Mouse (Mus musculus): ENCODE measurements around the gene Olfr883. TPM values are rescaled to one million over a fixed set of nuclear protein-coding genes. Genes with fewer than 3 reads are reported as not detected.

Olfr883 gene
- not detected in 2 replicates for polyA plus RNA-seq (2016; fragmentation: Nextera tagmentation; extraction: Ambion mirVana)

- DNase-seq (ENCODE audit: low spot score), result no peak
- Histone ChIP-seq H3K4me1 (no peaks in the 10 kb centered on the region), H3K36me3 (replicated peaks) (no peaks in the 10 kb centered on the region), H3K9me3 (no peaks in the 10 kb centered on the region), H3K4me3 (no peak within 1 kb of the TSS), H3K27ac (replicated peaks) (no peak within 1 kb of the TSS), H3K27me3 (replicated peaks; ENCODE audit: low read depth, poor library complexity, severe bottlenecking) (no peaks in the 10 kb centered on the region)
- 94% methylated on average over 1 of the region's 1 CpGs for WGBS
These were observed at the start of gene Olfr883 for GRCm38 (mm10) chr9:38025508-38025907. Gene Olfr883, plus strand, starts transcription at chr9:38025808.

DNA sequence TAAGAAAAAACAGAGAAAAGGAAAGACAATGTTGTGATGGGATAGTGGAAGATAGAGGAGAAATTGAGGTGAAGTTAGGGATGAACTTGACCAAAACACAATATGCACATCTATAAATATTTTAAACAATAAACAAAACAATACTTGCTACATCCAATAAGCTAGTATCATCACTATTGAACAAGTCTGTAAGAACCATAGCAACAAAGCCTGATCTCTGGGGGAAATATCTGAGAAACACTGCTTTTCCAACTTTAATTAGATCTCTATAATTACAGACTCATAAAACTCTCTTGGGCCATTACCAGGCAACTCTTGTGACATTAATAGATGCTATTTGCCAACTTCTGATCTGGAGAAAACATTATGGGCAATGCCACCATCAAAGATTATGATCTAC, 34.1 kb upstream of the Olfr883 start, which contains the start of gene Olfr881:
TSS of gene Olfr881 (plus strand) at position 301 of the 400 bp plus-strand sequence.
- DNase-seq (ENCODE audit: low spot score), result no peak
- Histone ChIP-seq H3K27ac (replicated peaks) (no peak within 1 kb of the TSS), H3K4me3 (no peak within 1 kb of the TSS), H3K27me3 (replicated peaks; ENCODE audit: low read depth, poor library complexity, severe bottlenecking) (no peaks in the 10 kb centered on the region), H3K36me3 (replicated peaks) (no peaks in the 10 kb centered on the region), H3K9me3 (no peaks in the 10 kb centered on the region), H3K4me1 (no peaks in the 10 kb centered on the region)

- 51% methylated on average over 2 of the region's 2 CpGs for WGBS
- H3K4me3 ChIP-seq, result no peak overlapping the region
- DNase-seq (ENCODE audit: low spot score), result no peak
- no peaks in the 10 kb centered on the region for H3K36me3 ChIP-seq (replicated peaks)
- H3K4me1 ChIP-seq, result no peaks in the 10 kb centered on the region
- H3K27ac ChIP-seq (replicated peaks), result no peak overlapping the region
- no peaks in the 10 kb centered on the region for H3K27me3 ChIP-seq (replicated peaks; ENCODE audit: low read depth, poor library complexity, severe bottlenecking)
- no peaks in the 10 kb centered on the region for H3K9me3 ChIP-seq
These were observed 26.9 kb upstream of the Olfr883 start for GRCm38 (mm10) chr9:37998581-37999204.

DNA sequence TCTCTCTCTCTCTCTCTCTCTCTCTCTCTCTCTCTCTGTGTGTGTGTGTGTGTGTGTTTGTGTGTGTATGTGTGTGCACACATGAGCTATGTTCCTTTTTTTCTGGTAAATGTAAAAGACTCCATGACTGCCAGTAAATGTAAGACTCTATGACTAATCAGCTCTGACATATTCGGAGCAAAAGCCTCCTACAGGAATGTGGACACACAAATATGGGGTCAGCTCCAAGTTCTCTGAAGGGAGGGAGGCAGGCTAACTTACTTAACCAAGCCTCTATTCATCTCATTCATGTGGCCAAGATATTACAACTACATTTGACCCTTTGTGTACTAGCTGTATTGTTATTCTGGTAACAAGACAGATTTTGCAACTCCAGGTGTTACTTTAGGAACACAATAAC, 25.6 kb upstream of the Olfr883 start:
- DNase-seq (ENCODE audit: low spot score), result no peak
- H3K4me1 ChIP-seq, result no peaks in the 10 kb centered on the region
- 60% methylated on average over 1 of the region's 1 CpGs for WGBS
- no peak overlapping the region for H3K4me3 ChIP-seq
- no peaks in the 10 kb centered on the region for H3K27me3 ChIP-seq (replicated peaks; ENCODE audit: low read depth, poor library complexity, severe bottlenecking)
- H3K27ac ChIP-seq (replicated peaks), result no peak overlapping the region
- H3K9me3 ChIP-seq, result no peaks in the 10 kb centered on the region
- no peaks in the 10 kb centered on the region for H3K36me3 ChIP-seq (replicated peaks)

DNA sequence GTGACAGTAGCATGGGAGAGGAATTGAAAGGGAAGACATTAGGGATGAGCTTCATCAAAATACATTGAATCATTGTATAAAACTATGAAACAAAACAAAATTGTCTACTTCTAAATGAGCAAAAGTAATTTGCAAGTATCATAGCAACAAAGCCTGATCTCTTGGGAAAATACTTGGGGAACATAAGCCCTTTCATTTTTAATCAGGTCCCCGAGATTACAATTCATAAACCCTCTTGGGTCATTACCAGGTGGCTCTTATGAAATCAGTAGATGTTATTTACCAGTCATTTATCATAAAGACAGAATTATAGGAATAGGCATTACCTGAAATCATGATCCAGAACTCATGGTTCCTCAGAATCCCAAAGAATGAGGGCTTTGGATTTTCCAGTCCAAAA, 20.6 kb downstream of the Olfr883 start, which contains the start of gene Olfr884:
TSS of gene Olfr884 (plus strand) at position 301 of the 400 bp plus-strand sequence.
- Histone ChIP-seq H3K27me3 (replicated peaks; ENCODE audit: low read depth, poor library complexity, severe bottlenecking) (no peaks in the 10 kb centered on the region), H3K36me3 (replicated peaks) (no peaks in the 10 kb centered on the region), H3K27ac (replicated peaks) (no peak within 1 kb of the TSS), H3K4me1 (no peaks in the 10 kb centered on the region), H3K9me3 (no peaks in the 10 kb centered on the region), H3K4me3 (no peak within 1 kb of the TSS)
- 82% methylated on average over 1 of the region's 1 CpGs for WGBS
- DNase-seq (ENCODE audit: low spot score), result no peak

DNA sequence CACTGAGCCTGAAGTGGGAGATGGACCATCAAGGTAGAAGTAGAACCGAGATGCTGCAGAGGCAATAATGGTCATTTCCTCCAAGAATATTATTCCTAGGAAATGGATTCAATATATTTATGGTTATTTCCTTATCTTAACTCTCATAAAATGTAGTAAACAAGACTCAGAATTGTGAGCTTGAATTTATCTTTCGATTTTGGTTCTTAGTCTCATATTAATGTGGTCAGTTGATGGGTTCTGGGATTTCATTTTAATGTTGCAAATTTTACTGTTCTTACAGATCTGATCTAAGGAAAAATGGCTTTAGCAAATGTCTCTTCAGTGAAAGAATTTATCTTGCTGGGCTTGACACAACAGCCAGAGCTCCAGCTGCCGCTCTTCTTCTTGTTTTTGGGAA, 35.4 kb downstream of the Olfr883 start, which contains the start of gene Olfr885:
TSS of gene Olfr885 (plus strand) at position 301 of the 400 bp plus-strand sequence.
- no peak for DNase-seq (ENCODE audit: low spot score)
- H3K27me3 ChIP-seq (replicated peaks; ENCODE audit: low read depth, poor library complexity, severe bottlenecking), result no peaks in the 10 kb centered on the region
- no peaks in the 10 kb centered on the region for H3K9me3 ChIP-seq
- no peaks in the 10 kb centered on the region for H3K4me1 ChIP-seq
- H3K27ac ChIP-seq (replicated peaks), result no peak within 1 kb of the TSS
- H3K4me3 ChIP-seq, result no peak within 1 kb of the TSS
- WGBS, result 86% methylated on average over 3 of the region's 3 CpGs
- no peaks in the 10 kb centered on the region for H3K36me3 ChIP-seq (replicated peaks)

Other genes starting within 250 kb of the Olfr883 start
- gene Olfr876, start 222.8 kb upstream of the Olfr883 start, polyA plus RNA-seq (2016; fragmentation: Nextera tagmentation; extraction: Ambion mirVana), result not detected in 2 replicates
- not detected in 2 replicates for gene Olfr877, start 171.5 kb upstream of the Olfr883 start, polyA plus RNA-seq (2016; fragmentation: Nextera tagmentation; extraction: Ambion mirVana)
- not detected in 2 replicates for gene Olfr145, start 129.1 kb upstream of the Olfr883 start, polyA plus RNA-seq (2016; fragmentation: Nextera tagmentation; extraction: Ambion mirVana)
- gene Olfr878, start 108.0 kb upstream of the Olfr883 start, polyA plus RNA-seq (2016; fragmentation: Nextera tagmentation; extraction: Ambion mirVana), result not detected in 2 replicates
- gene Olfr881, start 34.0 kb upstream of the Olfr883 start, polyA plus RNA-seq (2016; fragmentation: Nextera tagmentation; extraction: Ambion mirVana), result not detected in 2 replicates
- not detected in 2 replicates for gene Olfr884, start 20.7 kb downstream of the Olfr883 start, polyA plus RNA-seq (2016; fragmentation: Nextera tagmentation; extraction: Ambion mirVana)
- gene Olfr885, start 35.5 kb downstream of the Olfr883 start, polyA plus RNA-seq (2016; fragmentation: Nextera tagmentation; extraction: Ambion mirVana), result not detected in 2 replicates
- not detected in 2 replicates for gene Olfr887, start 58.3 kb downstream of the Olfr883 start, polyA plus RNA-seq (2016; fragmentation: Nextera tagmentation; extraction: Ambion mirVana)
- not detected in 2 replicates for gene Olfr888, start 82.3 kb downstream of the Olfr883 start, polyA plus RNA-seq (2016; fragmentation: Nextera tagmentation; extraction: Ambion mirVana)
- gene Olfr889, start 89.4 kb downstream of the Olfr883 start, polyA plus RNA-seq (2016; fragmentation: Nextera tagmentation; extraction: Ambion mirVana), result 0.19 and 0.26 TPM in 2 replicates
- gene Olfr890, start 116.7 kb downstream of the Olfr883 start, polyA plus RNA-seq (2016; fragmentation: Nextera tagmentation; extraction: Ambion mirVana), result not detected in 2 replicates
- gene Olfr891, start 155.0 kb downstream of the Olfr883 start, polyA plus RNA-seq (2016; fragmentation: Nextera tagmentation; extraction: Ambion mirVana), result not detected in 2 replicates
- gene Olfr893, start 182.6 kb downstream of the Olfr883 start, polyA plus RNA-seq (2016; fragmentation: Nextera tagmentation; extraction: Ambion mirVana), result not detected in 2 replicates
- not detected in 2 replicates for gene Olfr894, start 192.2 kb downstream of the Olfr883 start, polyA plus RNA-seq (2016; fragmentation: Nextera tagmentation; extraction: Ambion mirVana)
- gene Olfr143, start 227.0 kb downstream of the Olfr883 start, polyA plus RNA-seq (2016; fragmentation: Nextera tagmentation; extraction: Ambion mirVana), result not detected in 2 replicates
- not detected in 2 replicates for gene Olfr895, start 242.0 kb downstream of the Olfr883 start, polyA plus RNA-seq (2016; fragmentation: Nextera tagmentation; extraction: Ambion mirVana)